Mouse (Mus musculus) kidney, adult 2 months (tissue): ENCODE measurements around the gene Sh3bgr.

Source experiments
- CTCF ChIP-seq: fragments of 200-500 bp; conservative IDR thresholded peaks from 2 replicates; pipeline ENCODE4 v1.5.1; 2011; ENCODE audit warnings: low read depth, mild to moderate bottlenecking, control low read depth, low read length, moderate library complexity, mixed read lengths; ENCODE audit not compliant: insufficient read depth, insufficient read length
- POLR2A ChIP-seq: fragments of 200-500 bp; IDR thresholded peaks from one replicate; pipeline ENCODE4 v1.6.1; 2011; ENCODE audit warnings: low read depth, low read length, control low read depth

DNA sequence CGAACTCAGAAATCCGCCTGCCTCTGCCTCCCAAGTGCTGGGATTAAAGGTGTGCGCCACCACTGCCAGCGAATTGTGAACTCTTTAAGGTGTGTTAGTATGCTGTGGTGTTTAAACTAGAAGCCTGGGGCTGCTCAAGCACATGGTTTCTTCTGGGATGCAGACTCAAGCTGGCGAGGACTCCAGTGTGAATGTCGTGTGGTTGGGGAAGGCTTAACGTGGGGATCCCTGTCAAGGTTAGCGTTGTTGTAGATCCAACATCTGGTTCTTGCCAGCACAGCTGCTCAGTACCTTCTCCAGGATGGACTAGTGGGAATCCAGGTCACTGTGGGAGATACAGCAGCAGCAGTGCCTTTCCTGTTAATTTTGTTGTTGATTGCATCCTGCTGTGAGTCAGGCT lies 31.7 kb downstream of the Sh3bgr start:
- TF ChIP-seq CTCF (no peak), POLR2A (no peak)
